Mouse (Mus musculus): ENCODE measurements around the gene Ubac2. TPM values are rescaled to one million over a fixed set of nuclear protein-coding genes. Genes with fewer than 3 reads are reported as not detected.

Gene Ubac2
- total and polyA plus RNA-seq, 2 experiments from 2014 or later: 43.6 to 51.7 TPM

GRCm38 (mm10) chr14:121954129-121954528 is 75.7 kb downstream of the Ubac2 start:
- Histone ChIP-seq H3K9ac (replicated peaks; ENCODE audit: low read length, poor library complexity, severe bottlenecking) (no peak overlapping the region), H3K9me3 (ENCODE audit: low read length) (no peaks in the 10 kb centered on the region), H3K4me1 (ENCODE audit: insufficient read depth, low read length) (no peaks in the 10 kb centered on the region), H3K27me3 (ENCODE audit: insufficient read depth, low read length) (no peaks in the 10 kb centered on the region), H3K4me2 (ENCODE audit: low read depth, low read length, poor library complexity, severe bottlenecking) (no peak overlapping the region), H3K27ac (ENCODE audit: low read depth, low read length) (no peak overlapping the region), H3K4me3 (ENCODE audit: low read depth, low read length) (no peak overlapping the region), H3K36me3 (ENCODE audit: insufficient read depth, low read length) (peaks cover 3% of the 10 kb centered on the region; the same call in 1 of the 2 replicates)
- DNase-seq (ENCODE audit: low spot score) (no peak), ATAC-seq (ENCODE audit: low FRiP score) (no peak)
- 95% methylated on average over 11 of the region's 11 CpGs for WGBS
- no peak for TF ChIP-seq CTCF (IDR thresholded peaks at IDR 0.05)

- Histone ChIP-seq H3K4me2 (ENCODE audit: low read depth, low read length, poor library complexity, severe bottlenecking) (no peak overlapping the region), H3K4me1 (ENCODE audit: insufficient read depth, low read length) (no peaks in the 10 kb centered on the region), H3K27ac (ENCODE audit: low read depth, low read length) (no peak overlapping the region), H3K9ac (replicated peaks; ENCODE audit: low read length, poor library complexity, severe bottlenecking) (no peak overlapping the region), H3K27me3 (ENCODE audit: insufficient read depth, low read length) (no peaks in the 10 kb centered on the region), H3K36me3 (ENCODE audit: insufficient read depth, low read length) (peaks cover 3% of the 10 kb centered on the region; the same call in 1 of the 2 replicates), H3K9me3 (ENCODE audit: low read length) (no peaks in the 10 kb centered on the region), H3K4me3 (ENCODE audit: low read depth, low read length) (no peak overlapping the region)
- TF ChIP-seq CTCF (IDR thresholded peaks at IDR 0.05): no peak
- ATAC-seq (ENCODE audit: low FRiP score) (no peak), DNase-seq (ENCODE audit: low spot score) (no peak)
- 97% methylated on average over 12 of the region's 12 CpGs for WGBS
These were observed 76.2 kb downstream of the Ubac2 start for GRCm38 (mm10) chr14:121954608-121955007.

GRCm38 (mm10) chr14:121955176-121955795 is 76.9 kb downstream of the Ubac2 start:
- no peak for DNase-seq (ENCODE audit: low spot score)
- no peaks in the 10 kb centered on the region for H3K27me3 ChIP-seq (ENCODE audit: insufficient read depth, low read length)

DNA sequence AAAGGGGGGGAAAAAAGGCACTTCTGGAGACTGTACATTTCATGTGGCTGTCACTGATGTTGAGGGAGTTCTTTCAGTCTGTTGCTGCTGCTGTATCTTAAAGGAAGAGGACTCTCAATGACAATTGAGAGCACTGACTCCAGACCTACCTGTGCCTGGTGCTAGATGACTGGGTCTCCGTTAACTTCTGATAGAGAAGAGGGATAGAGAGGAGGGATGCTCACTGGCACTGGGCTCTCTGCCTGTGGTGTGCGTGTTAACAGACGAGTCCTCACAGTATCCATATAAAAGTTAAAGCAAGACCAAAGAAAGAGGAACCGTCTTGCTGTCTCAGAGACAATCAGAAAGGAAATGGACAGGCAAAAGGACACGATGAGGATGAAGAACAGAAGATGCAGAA is 77.9 kb downstream of the Ubac2 start:
- ATAC-seq (ENCODE audit: low FRiP score) (no peak), DNase-seq (ENCODE audit: low spot score) (no peak)
- 92% methylated on average over 5 of the region's 5 CpGs for WGBS
- Histone ChIP-seq H3K36me3 (ENCODE audit: insufficient read depth, low read length) (peaks cover 3% of the 10 kb centered on the region; the same call in 1 of the 2 replicates), H3K4me1 (ENCODE audit: insufficient read depth, low read length) (no peaks in the 10 kb centered on the region), H3K4me2 (ENCODE audit: low read depth, low read length, poor library complexity, severe bottlenecking) (no peak overlapping the region), H3K9me3 (ENCODE audit: low read length) (no peaks in the 10 kb centered on the region), H3K27me3 (ENCODE audit: insufficient read depth, low read length) (no peaks in the 10 kb centered on the region), H3K4me3 (ENCODE audit: low read depth, low read length) (no peak overlapping the region), H3K27ac (ENCODE audit: low read depth, low read length) (no peak overlapping the region), H3K9ac (replicated peaks; ENCODE audit: low read length, poor library complexity, severe bottlenecking) (no peak overlapping the region)
- no peak for TF ChIP-seq CTCF (IDR thresholded peaks at IDR 0.05)

More at GRCm38 (mm10) chr14:121955176-121955795, 76.9 kb downstream of the Ubac2 start:
- no peak for ATAC-seq (ENCODE audit: low FRiP score)
- Histone ChIP-seq H3K27ac (ENCODE audit: low read depth, low read length) (no peak overlapping the region), H3K9me3 (ENCODE audit: low read length) (no peaks in the 10 kb centered on the region), H3K4me2 (ENCODE audit: low read depth, low read length, poor library complexity, severe bottlenecking) (no peak overlapping the region), H3K36me3 (ENCODE audit: insufficient read depth, low read length) (peaks cover 3% of the 10 kb centered on the region; the same call in 1 of the 2 replicates), H3K4me1 (ENCODE audit: insufficient read depth, low read length) (no peaks in the 10 kb centered on the region), H3K4me3 (ENCODE audit: low read depth, low read length) (no peak overlapping the region), H3K9ac (replicated peaks; ENCODE audit: low read length, poor library complexity, severe bottlenecking) (no peak overlapping the region)
- TF ChIP-seq CTCF (IDR thresholded peaks at IDR 0.05): no peak
- WGBS: 86% methylated on average over 5 of the region's 5 CpGs

DNA sequence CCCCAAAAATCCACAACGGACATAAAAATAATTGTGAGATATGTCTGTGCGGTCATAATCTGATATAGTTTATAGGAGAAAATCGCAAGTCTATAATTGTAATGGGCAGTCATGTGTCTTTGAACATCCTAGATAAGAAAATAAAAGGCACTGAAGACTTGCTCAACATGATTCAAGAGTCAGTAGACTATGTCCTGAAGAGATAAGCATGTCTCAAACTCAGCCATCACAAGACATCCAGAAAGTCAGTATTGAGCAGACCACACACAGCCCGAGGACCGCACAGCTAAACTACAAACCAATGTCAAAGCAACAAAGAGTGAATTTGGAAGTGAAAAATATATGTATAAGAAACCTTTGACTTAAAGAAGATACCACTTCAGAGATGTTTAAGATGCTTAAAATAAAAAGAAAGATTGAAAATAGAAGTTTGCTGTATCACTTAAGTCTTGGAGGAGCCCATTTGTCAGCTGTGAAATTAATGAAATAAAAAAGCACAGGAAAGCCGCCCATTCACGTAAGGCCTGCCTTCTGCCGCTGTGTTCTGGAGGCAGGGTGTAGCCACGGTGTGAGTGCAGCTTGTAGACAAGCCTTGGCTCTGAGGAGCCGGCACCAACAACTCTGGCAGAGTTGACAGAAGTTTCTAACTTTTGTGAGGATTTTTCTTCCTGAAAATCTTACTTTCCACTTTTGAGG is 78.9 kb downstream of the Ubac2 start:
- Histone ChIP-seq H3K9ac (replicated peaks; ENCODE audit: low read length, poor library complexity, severe bottlenecking) (no peak overlapping the region), H3K27me3 (ENCODE audit: insufficient read depth, low read length) (no peaks in the 10 kb centered on the region), H3K4me2 (ENCODE audit: low read depth, low read length, poor library complexity, severe bottlenecking) (no peak overlapping the region), H3K27ac (ENCODE audit: low read depth, low read length) (no peak overlapping the region), H3K36me3 (ENCODE audit: insufficient read depth, low read length) (peaks cover 3% of the 10 kb centered on the region; the same call in 1 of the 2 replicates), H3K9me3 (ENCODE audit: low read length) (no peaks in the 10 kb centered on the region), H3K4me1 (ENCODE audit: insufficient read depth, low read length) (no peaks in the 10 kb centered on the region), H3K4me3 (ENCODE audit: low read depth, low read length) (no peak overlapping the region)
- DNase-seq (ENCODE audit: low spot score) (no peak), ATAC-seq (ENCODE audit: low FRiP score) (no peak)
- TF ChIP-seq CTCF (IDR thresholded peaks at IDR 0.05): no peak
- 90% methylated on average over 10 of the region's 10 CpGs for WGBS
